Mouse (Mus musculus): Measurements from ENCODE around the gene Tiprl. TPM values are rescaled to one million over a fixed set of nuclear protein-coding genes. Genes with fewer than 3 reads are reported as not detected.

The Tiprl gene
- 75.8 and 90.2 TPM in 2 replicates for total RNA-seq (2014; fragmentation: Nextera tagmentation)
- 37.5 and 66.8 TPM in 2 replicates for total RNA-seq (2017)
- polyA plus RNA-seq (2012), result 11.0 and 12.4 TPM in 2 replicates

DNA sequence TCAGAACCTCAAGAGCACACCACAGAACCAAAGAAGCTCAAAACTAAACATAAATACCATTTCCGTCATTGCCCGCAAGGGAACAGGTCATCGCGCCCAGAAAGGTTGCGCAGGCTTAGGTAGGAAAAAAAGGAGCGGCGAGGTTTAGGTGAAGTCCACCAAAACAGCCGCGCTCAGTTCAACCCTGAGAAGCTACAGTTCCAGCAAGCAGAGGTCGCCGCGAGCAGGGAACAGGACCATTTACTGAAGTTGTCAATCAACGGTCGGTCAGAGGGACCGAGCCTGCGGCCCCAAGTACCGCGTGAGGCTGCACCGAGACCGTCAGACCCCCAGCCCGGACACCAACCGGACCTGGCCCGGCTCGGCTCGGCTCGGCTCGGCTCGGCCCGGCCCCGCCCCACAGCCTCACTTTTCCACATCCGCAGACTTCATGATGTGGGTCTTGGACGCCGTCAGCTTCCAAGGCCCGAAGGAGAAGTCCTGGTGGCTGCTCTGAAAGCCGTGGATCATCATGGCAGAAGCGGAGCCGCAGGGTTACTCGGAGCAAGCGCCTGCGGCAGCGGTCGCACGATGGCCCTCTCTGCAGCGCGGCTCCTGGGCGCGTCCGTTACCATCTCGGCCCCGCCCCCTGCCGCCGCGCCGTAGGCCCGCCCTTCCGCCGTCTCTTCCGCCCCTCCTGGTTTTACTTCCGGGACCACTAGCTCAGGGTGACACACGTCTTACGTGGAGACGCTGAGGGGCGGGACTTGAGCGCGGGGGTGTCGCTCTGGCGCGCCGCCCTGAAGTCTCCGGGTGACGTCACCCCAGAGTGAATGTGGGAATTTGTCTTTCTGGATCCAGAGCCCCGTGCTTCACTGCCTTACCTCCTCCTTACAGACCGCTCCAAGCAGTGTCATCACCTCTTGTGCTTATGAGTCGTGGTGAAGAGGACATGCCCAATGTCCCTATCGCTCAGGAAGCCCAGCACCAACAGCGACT lies at the start of gene Tiprl:
Gene Tiprl, minus strand, starts transcription at position 676 of the 978 bp plus-strand sequence.
- TF ChIP-seq GATA2 (IDR thresholded peaks at IDR 0.05; ENCODE audit: borderline replicate concordance, low read depth, low read length) (no peak), TAL1 (conservative IDR thresholded peaks at IDR 0.05; ENCODE audit: low read depth, low read length) (no peak), POLR2AphosphoS5 (IDR thresholded peaks at IDR 0.05; ENCODE audit: insufficient replicate concordance, low read depth, low read length) (no peak), GATA1 (IDR thresholded peaks at IDR 0.05; ENCODE audit: borderline replicate concordance, low read length) (no peak), CTCF (IDR thresholded peaks at IDR 0.05; ENCODE audit: low read depth, low read length) (no peak)
- H3K27me3 ChIP-seq (ENCODE audit: insufficient read depth, low read length), result no peaks in the 10 kb centered on the region
- ATAC-seq (ENCODE audit: extremely low read depth, insufficient number of reproducible peaks, low FRiP score, poor library complexity, severe bottlenecking), result peak; percentile 98
- H3K9me3 ChIP-seq (replicated peaks), result no peaks in the 10 kb centered on the region
- H3K36me3 ChIP-seq (replicated peaks), result peaks cover 5% of the 10 kb centered on the region
- H3K4me3 ChIP-seq (ENCODE audit: low read depth, low read length), result peak within 1 kb of the TSS; percentile 90
- peak; percentile 98 for DNase-seq (ENCODE audit: low spot score)
- peaks cover 32% of the 10 kb centered on the region for H3K4me1 ChIP-seq (ENCODE audit: insufficient read depth, low read depth, low read length)

GRCm38 (mm10) chr1:165284096-165284495 lies 47.3 kb upstream of the Tiprl start:
- no peak overlapping the region for H3K4me3 ChIP-seq (ENCODE audit: low read depth, low read length)
- H3K4me1 ChIP-seq (ENCODE audit: insufficient read depth, low read depth, low read length), result peaks cover 7% of the 10 kb centered on the region; the same call in 1 of the 2 replicates
- no peak for TF ChIP-seq GATA1 (IDR thresholded peaks at IDR 0.05; ENCODE audit: borderline replicate concordance, low read length)
- no peak for TF ChIP-seq POLR2AphosphoS5 (IDR thresholded peaks at IDR 0.05; ENCODE audit: insufficient replicate concordance, low read depth, low read length)
- no peak for TF ChIP-seq TAL1 (conservative IDR thresholded peaks at IDR 0.05; ENCODE audit: low read depth, low read length)
- TF ChIP-seq CTCF (IDR thresholded peaks at IDR 0.05; ENCODE audit: low read depth, low read length), result no peak
- no peak for TF ChIP-seq GATA2 (IDR thresholded peaks at IDR 0.05; ENCODE audit: borderline replicate concordance, low read depth, low read length)
- DNase-seq (ENCODE audit: low spot score) (no peak), ATAC-seq (ENCODE audit: extremely low read depth, insufficient number of reproducible peaks, low FRiP score, poor library complexity, severe bottlenecking) (no peak)
- H3K27me3 ChIP-seq (ENCODE audit: insufficient read depth, low read length), result peaks cover 29% of the 10 kb centered on the region
- no peaks in the 10 kb centered on the region for H3K36me3 ChIP-seq (replicated peaks)
- no peaks in the 10 kb centered on the region for H3K9me3 ChIP-seq (replicated peaks)

GRCm38 (mm10) chr1:165282967-165283345 lies 46.2 kb upstream of the Tiprl start:
- peaks cover 29% of the 10 kb centered on the region for H3K27me3 ChIP-seq (ENCODE audit: insufficient read depth, low read length)
- no peaks in the 10 kb centered on the region for H3K36me3 ChIP-seq (replicated peaks)
- no peak for ATAC-seq (ENCODE audit: extremely low read depth, insufficient number of reproducible peaks, low FRiP score, poor library complexity, severe bottlenecking)
- H3K4me3 ChIP-seq (ENCODE audit: low read depth, low read length), result no peak overlapping the region
- H3K9me3 ChIP-seq (replicated peaks), result no peaks in the 10 kb centered on the region
- TF ChIP-seq POLR2AphosphoS5 (IDR thresholded peaks at IDR 0.05; ENCODE audit: insufficient replicate concordance, low read depth, low read length), result no peak
- no peak for TF ChIP-seq TAL1 (conservative IDR thresholded peaks at IDR 0.05; ENCODE audit: low read depth, low read length)
- TF ChIP-seq GATA2 (IDR thresholded peaks at IDR 0.05; ENCODE audit: borderline replicate concordance, low read depth, low read length), result no peak
- no peak for TF ChIP-seq GATA1 (IDR thresholded peaks at IDR 0.05; ENCODE audit: borderline replicate concordance, low read length)
- no peak for TF ChIP-seq CTCF (IDR thresholded peaks at IDR 0.05; ENCODE audit: low read depth, low read length)
- peaks cover 7% of the 10 kb centered on the region; the same call in 1 of the 2 replicates for H3K4me1 ChIP-seq (ENCODE audit: insufficient read depth, low read depth, low read length)
- DNase-seq (ENCODE audit: low spot score), result no peak

DNA sequence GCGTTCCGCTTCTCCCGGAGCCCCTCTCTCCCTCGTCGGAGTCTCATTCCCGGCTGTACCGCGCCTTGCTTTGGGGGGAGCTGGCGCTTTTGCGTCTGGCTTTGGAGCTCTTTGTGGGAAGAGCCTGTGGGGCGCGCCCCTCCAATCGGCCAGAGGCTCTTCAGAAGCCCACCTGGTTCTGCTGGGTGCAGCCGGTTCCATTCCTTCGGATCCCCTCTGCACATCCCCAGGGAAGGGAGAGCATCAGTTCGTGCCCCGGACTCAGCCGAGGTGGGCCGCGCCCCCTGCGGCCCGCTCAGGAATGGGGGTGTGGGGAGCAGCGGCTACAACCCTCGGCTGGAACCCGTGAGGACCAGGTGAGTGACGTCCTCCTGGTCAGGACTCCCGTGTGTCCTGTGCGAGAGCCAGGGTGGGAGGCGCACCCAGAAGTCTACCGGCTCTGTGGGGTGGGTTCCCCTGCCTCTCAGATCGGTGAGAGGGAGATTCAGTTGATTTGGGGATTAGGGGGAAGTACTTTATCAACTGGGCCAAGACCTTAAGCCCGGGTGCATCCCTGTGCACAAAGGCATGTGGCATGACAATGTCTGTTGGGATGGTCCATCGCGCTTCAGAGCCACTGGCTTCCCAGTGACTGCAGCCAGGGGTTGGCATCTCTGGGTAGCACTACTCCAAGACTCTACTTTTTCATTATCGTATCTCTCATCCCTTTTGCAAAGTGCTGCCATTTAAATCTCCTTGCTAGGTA lies 45.6 kb upstream of the Tiprl start:
- H3K36me3 ChIP-seq (replicated peaks), result no peaks in the 10 kb centered on the region
- TF ChIP-seq POLR2AphosphoS5 (IDR thresholded peaks at IDR 0.05; ENCODE audit: insufficient replicate concordance, low read depth, low read length) (no peak), GATA2 (IDR thresholded peaks at IDR 0.05; ENCODE audit: borderline replicate concordance, low read depth, low read length) (no peak)
- no peaks in the 10 kb centered on the region for H3K9me3 ChIP-seq (replicated peaks)
- peaks cover 29% of the 10 kb centered on the region for H3K27me3 ChIP-seq (ENCODE audit: insufficient read depth, low read length)
- H3K4me1 ChIP-seq (ENCODE audit: insufficient read depth, low read depth, low read length), result peaks cover 7% of the 10 kb centered on the region; the same call in 1 of the 2 replicates
- peak overlapping the region; percentile 40; the same call in 1 of the 2 replicates for H3K4me3 ChIP-seq (ENCODE audit: low read depth, low read length)
- ATAC-seq (ENCODE audit: extremely low read depth, insufficient number of reproducible peaks, low FRiP score, poor library complexity, severe bottlenecking) (no peak), DNase-seq (ENCODE audit: low spot score) (no peak)

DNA sequence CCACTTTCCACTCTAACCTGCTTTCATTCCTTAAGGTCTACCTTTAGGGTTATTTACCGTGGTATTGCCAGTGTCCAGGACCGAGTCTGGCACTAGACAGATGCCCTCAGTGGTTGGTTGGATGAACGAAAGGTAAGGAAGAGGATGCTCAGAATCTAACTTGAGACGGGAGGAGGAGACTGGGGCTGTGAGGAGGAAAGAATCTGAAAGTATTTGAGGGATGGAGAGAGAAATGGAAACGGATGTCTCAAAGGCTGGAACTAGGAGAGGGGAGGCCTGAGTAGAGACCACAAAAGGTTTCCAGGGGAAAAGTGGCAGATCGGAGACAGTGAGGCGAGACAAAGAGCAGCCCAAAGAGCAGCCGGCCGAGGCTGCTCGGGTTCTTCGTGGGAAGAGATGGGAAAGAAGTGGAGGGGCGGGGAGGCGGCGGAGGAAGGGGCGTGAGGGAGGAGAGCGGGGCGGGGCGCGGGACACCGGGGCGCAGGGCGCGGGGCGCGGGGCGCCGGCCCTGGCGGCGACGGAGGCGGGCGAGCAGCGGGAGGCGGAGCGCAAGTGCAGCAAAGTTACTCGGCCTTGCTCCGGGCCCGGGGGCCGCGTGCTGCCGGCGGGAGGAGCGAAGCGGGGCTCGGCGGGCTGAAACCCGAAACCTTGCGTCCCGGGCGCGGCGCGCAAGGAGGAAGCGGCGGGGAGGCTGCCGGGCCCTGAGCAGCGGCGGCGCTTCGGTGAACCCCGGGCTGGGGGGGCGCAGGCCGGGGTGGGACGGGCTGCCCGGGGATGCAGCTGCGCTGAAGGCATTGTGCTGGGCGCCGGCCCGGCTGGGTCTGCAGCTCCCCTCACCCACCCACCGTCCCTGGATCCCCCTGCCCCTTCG lies 44.8 kb upstream of the Tiprl start:
- Histone ChIP-seq H3K36me3 (replicated peaks) (no peaks in the 10 kb centered on the region), H3K4me1 (ENCODE audit: insufficient read depth, low read depth, low read length) (peaks cover 7% of the 10 kb centered on the region; the same call in 1 of the 2 replicates), H3K27me3 (ENCODE audit: insufficient read depth, low read length) (peaks cover 29% of the 10 kb centered on the region), H3K9me3 (replicated peaks) (no peaks in the 10 kb centered on the region), H3K4me3 (ENCODE audit: low read depth, low read length) (peak overlapping the region; percentile 40; the same call in 1 of the 2 replicates)
- ATAC-seq (ENCODE audit: extremely low read depth, insufficient number of reproducible peaks, low FRiP score, poor library complexity, severe bottlenecking) (no peak), DNase-seq (ENCODE audit: low spot score) (no peak)
- no peak for TF ChIP-seq GATA2 (IDR thresholded peaks at IDR 0.05; ENCODE audit: borderline replicate concordance, low read depth, low read length)
- no peak for TF ChIP-seq TAL1 (conservative IDR thresholded peaks at IDR 0.05; ENCODE audit: low read depth, low read length)
- TF ChIP-seq POLR2AphosphoS5 (IDR thresholded peaks at IDR 0.05; ENCODE audit: insufficient replicate concordance, low read depth, low read length), result no peak
- TF ChIP-seq CTCF (IDR thresholded peaks at IDR 0.05; ENCODE audit: low read depth, low read length), result no peak
- TF ChIP-seq GATA1 (IDR thresholded peaks at IDR 0.05; ENCODE audit: borderline replicate concordance, low read length), result no peak
